Mouse (Mus musculus): Measurements from ENCODE around the gene Islr2.

DNA sequence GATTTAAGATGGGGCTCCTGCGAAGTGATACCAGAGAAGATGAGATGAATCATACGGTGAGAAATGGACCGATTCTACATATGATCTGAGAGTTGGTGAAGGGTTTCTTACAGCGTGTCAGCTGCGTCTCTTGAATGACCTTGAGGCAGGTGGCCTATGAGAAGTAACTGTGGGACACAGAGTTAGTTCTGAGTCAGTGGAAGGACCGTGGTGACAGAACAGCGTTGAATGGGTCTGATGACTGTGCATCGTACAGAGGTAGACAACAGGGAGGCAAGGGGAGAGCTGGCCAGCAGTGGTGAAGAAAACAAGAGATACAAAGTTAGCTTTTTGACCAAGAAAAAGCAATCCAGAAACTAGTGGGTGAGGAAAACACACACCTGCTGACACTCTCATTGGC, 46.2 kb upstream of the Islr2 start:
- TF ChIP-seq CTCF (IDR thresholded peaks at IDR 0.05; ENCODE audit: low read depth, low read length) (no peak), POLR2A (IDR thresholded peaks at IDR 0.05; ENCODE audit: insufficient read depth, low read length) (no peak)
